Mouse (Mus musculus) ovary, postnatal 36 days (tissue): ENCODE results near the gene Knstrn.
A peak's percentile ranks its signal among the peaks of the same experiment; 100 is the strongest.

Experiments used
- DNase-seq: peaks from one replicate; pipeline ENCODE4 v3.0.0; 2022; ENCODE audit warnings: low spot score, mixed read lengths

Gene Knstrn

GRCm38 (mm10) chr2:118790551-118791525, 23.0 kb upstream of the Knstrn start:
- DNase-seq, result peak; percentile 75

DNA sequence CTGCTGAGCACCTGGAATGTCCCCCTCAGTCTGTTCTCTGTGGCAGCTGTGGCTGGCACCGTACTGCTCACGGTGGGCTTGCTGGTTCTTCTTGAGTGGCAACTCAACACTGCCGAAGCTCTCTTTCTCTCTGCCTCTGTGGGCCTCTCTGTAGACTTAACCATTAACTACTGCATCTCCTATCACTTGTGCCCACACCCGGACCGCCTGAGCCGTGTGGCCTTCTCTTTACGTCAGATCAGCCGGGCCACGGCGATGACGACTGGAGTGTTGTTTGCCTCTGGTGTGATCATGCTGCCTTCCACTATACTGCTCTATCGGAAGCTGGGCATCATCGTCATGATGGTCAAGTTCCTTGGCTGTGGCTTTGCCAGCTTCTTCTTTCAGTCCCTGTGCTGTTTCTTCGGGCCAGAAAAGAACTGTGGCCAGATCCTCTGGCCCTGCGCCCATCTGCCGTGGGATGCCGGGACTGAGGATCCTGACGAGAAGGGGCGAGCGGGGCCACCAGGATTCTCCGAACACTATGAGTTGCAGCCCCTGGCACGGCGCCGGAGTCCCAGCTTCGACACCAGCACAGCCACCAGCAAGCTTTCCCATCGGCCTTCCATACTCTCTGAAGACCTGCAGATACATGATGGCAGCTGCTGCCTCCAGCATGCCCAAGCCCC, 22.1 kb upstream of the Knstrn start:
- no peak for DNase-seq

DNA sequence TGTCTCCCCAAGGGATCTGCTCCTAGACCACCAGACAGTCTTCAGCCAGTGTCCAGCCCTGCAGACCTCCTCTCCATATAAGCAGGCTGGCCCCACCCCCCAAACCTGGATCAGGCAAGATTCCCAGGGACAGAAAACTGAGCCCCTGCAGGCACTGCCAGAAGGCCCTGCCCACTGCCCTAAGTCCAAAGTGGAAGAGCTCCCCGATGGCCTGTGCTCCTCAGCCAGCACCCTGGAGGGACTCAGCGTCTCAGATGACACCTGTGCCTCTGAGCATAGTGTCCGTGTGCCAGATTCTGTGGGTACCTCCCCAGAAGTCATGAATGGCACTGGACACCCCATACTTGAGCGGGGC, 21.6 kb upstream of the Knstrn start:
- DNase-seq, result no peak

DNA sequence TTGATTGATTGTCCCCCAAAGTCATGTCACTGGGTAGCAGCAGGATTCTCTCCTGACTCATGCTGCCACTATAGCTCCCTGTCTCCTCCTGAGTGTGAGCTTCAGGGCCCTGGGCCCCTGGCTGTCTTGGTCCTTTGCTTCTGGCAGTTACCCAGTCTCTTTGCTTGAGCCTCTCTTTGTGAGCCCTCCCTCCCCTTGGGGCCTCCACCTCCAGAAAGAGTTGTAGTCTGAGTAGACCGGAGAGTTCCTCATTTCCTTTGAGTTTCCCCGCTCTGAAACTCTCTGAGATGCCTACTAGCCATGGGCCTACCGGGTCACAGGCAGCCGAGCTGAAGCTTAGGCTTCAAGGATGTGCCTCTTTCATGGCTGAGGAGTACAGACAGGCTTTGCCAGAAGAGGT, 20.2 kb upstream of the Knstrn start:
- no peak for DNase-seq

DNA sequence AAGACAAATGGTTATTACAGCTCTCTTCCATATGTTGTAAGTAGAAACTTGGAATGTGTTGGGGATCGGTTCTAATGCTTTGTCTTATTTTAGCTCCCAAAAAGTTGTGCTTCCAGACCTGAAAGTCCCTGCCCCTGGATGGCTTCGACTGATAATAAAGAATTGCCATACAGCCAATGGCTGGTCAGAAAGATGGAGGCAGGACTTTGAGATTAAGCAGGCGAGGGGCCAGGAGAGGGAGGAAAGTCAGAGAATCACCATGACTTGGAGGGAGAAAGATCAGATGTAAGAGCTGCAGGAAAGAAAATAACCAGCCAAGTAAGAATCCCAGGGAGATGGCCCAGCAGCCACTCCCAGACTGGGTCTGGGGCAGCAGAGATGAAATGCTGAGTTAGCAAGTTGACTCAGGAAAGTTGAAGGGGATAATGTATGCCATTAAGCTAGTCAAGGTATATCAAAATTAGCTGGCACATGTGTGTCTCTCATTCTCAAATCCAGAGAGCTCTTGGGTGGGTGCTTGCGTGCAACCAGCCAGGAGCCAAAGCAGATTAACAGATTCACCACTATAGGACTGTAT, 11.2 kb upstream of the Knstrn start:
- no peak for DNase-seq

DNA sequence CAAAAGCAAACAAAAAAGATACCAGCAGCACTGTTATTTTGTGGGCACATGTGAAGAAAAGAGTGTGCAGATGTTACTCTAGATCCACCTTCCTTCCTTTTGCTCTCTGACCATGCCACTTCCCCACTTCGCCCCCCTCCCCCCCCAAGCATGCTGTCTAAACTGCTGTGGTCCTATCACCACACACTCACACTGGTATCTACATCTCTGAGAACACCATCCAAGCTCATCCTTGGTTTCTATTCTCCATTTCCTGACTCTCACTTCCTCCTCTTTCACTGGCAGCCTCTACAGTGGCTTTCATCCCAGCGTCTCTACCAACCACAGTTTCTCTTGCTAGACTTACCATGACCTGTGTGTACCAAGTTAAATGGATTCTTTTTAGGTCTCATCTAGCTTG, 9.3 kb upstream of the Knstrn start:
- DNase-seq, result no peak

DNA sequence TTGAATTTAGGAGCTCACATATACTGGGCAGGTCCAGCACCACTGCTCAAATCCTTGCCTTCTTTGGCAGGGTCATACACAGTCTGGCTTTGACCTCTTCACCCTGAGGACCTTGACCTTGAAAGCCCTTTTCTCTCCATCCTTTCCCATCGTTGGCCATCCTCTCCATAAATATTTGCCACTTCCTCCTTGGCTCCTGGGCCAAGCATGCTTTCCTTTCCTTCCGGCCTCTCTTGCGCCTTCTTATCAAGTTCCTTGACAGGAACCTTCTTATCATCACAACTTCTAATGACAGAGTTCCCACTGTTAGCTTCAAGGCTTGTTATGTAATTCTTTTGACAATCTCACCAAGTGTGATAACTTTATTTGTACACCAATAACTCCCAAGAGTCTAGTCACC, 8.7 kb upstream of the Knstrn start:
- DNase-seq, result no peak

DNA sequence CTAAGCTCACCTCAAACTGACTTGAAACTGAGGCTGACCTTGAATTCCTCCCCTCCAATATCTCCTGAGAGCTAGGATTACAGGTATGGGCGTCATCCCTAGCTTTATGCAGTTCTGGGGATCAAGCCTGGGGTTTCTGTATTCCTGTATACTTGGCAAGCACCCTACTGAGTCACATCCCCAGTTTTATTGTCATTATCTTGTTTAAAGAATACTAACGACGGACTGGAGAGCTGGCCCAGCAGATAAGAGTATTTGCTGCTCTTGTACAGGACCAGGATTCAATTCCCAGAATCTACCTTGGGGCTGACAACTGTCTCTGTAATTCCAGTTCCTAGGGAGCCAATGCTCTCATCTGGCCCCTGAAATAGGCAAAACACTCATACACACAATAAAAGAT, 8.0 kb upstream of the Knstrn start:
- no peak for DNase-seq

- no peak for DNase-seq
Observed at GRCm38 (mm10) chr2:118806860-118807259, 6.9 kb upstream of the Knstrn start.

- no peak for DNase-seq
Observed at GRCm38 (mm10) chr2:118810861-118811260, 2.9 kb upstream of the Knstrn start.

- DNase-seq, result no peak
Observed at GRCm38 (mm10) chr2:118812724-118813123, 1.1 kb upstream of the Knstrn start.

GRCm38 (mm10) chr2:118822800-118823199, 9.0 kb downstream of the Knstrn start:
- no peak for DNase-seq

DNA sequence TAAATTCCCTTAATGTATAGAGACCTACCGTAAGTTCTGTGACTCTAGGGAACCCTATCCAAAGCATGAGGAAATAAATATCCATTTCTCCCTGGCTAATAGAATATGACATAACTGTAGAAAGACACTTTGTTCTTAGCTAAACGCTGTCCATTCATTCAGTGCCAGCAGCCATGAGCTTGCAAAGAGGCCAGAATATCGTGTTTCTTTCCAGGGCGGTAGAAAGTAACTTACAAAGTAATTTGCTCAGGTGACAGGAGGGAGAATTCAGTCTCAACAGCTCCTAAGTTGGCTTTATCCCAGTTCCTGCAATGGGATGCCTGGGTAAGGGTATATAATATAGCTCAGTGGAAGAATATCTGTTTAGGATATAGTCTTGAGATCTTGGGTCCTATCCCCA, 10.6 kb downstream of the Knstrn start:
- DNase-seq, result no peak

GRCm38 (mm10) chr2:118829096-118829495, 15.3 kb downstream of the Knstrn start:
- no peak for DNase-seq

- DNase-seq, result no peak
Observed at GRCm38 (mm10) chr2:118834061-118834460, 20.3 kb downstream of the Knstrn start.

DNA sequence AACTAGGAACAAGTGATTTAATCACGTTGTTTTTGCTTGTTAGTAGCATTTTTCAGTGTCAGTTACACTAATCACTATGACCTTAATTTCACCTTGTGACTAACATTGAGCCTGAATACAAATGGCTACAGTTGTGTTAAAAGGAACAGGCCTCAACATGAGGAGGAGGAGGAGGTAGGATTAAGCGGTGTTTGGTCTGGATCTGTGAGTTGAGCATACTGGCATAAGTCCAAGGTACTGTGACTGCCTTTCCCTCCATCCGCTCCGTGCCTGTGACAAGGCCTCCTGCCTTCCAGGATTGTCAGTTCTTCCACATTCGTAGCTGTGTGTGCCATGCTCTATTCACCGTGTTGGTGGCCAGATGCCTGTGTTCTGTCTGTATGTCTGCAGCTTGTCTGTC, 21.3 kb downstream of the Knstrn start:
- DNase-seq, result no peak

GRCm38 (mm10) chr2:118838330-118838729, 24.5 kb downstream of the Knstrn start:
- DNase-seq, result no peak

DNA sequence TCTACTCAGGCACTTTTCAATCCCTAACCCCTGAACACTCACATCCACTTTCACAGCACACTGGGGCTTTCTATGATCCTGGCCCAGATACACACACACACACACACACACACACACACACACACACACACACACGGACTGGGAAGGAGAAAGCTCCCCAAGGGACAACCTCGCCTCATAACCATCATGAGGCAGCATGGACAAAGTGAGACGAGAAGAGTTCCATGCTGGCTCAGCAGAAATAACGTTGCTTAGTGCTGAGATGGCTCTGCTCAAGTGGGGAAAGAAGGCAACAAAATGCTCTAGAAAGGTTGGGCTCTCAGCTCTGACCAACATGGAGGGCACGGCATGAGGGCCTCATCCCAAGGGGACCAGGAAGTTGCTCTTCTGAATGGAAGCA, 27.4 kb downstream of the Knstrn start:
- DNase-seq, result no peak

GRCm38 (mm10) chr2:118841774-118842173, 28.0 kb downstream of the Knstrn start:
- no peak for DNase-seq

GRCm38 (mm10) chr2:118844427-118844826, 30.6 kb downstream of the Knstrn start:
- DNase-seq, result no peak

DNA sequence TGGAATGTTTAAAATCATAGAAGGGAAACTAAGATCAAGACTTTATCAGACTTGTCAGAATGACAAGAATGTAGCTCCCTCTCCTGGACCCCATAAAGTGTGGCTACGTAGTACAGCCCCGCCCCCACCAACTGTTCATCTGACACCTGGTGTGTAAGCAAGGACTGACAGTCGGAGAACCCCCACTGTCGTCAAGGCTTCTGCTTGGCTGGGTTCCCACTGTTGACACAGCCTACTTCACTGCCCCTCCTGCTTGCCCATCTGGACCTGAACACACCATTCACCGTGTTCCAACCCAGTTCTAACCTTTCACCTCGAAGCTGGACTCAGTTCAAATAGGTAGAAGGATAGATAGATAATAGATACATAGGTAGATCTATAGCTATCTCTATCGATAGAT, 32.4 kb downstream of the Knstrn start:
- peak; percentile 13 for DNase-seq

DNA sequence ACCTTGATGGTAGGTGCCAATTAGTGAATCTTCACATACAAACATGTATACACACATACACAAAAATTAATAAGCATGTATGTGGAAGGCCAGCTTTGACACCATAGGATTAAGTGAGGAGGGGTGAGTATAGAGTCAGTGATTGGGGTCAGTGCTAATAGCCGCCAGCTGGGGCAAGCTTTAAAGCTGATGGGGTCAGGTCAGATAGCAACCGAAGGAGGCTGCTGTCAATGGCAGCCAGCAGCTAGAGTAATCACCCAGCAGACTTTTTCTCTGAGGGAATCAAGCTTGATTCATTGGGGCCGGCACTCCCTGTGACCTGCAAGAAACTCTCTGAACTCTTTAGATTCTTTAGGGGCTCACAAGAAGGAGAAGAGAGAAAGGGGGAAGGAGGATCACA, 38.0 kb downstream of the Knstrn start:
- no peak for DNase-seq
